Mouse (Mus musculus): Measurements from ENCODE around the gene Kat8.

Kat8 gene

GRCm38 (mm10) chr7:127897542-127897941 is 14.8 kb upstream of the Kat8 start:
- DNase-seq, result no peak

- peak in 1 of 2 experiments; percentile 45 for DNase-seq
These were observed 13.9 kb upstream of the Kat8 start for GRCm38 (mm10) chr7:127898179-127898956.

GRCm38 (mm10) chr7:127899997-127900396 is 12.3 kb upstream of the Kat8 start:
- DNase-seq, result peak in 1 of 2 experiments; percentile 55

GRCm38 (mm10) chr7:127901772-127902171 is 10.5 kb upstream of the Kat8 start:
- no peak for DNase-seq

GRCm38 (mm10) chr7:127903971-127904796 is 8.1 kb upstream of the Kat8 start, which contains the start of gene Bckdk:
Bckdk (plus strand) TSS chr7:127904082.
- peak; percentile 84 to 86 for DNase-seq

GRCm38 (mm10) chr7:127907939-127908338 is 4.4 kb upstream of the Kat8 start:
- no peak for DNase-seq

GRCm38 (mm10) chr7:127908656-127909055 is 3.7 kb upstream of the Kat8 start:
- DNase-seq, result peak in 1 of 2 experiments; percentile 42

GRCm38 (mm10) chr7:127912938-127913337 is 622 bp downstream of the Kat8 start:
- DNase-seq, result no peak

GRCm38 (mm10) chr7:127915293-127915692 is 3.0 kb downstream of the Kat8 start:
- DNase-seq, result no peak

- DNase-seq, result peak; percentile 68 to 87
These were observed 5.9 kb downstream of the Kat8 start for GRCm38 (mm10) chr7:127918203-127918602.

GRCm38 (mm10) chr7:127919290-127919689 is 7.0 kb downstream of the Kat8 start:
- DNase-seq, result peak in 1 of 2 experiments; percentile 72

GRCm38 (mm10) chr7:127921516-127921915 is 9.2 kb downstream of the Kat8 start:
- DNase-seq, result peak; percentile 59 to 77

GRCm38 (mm10) chr7:127922451-127923275 is 10.3 kb downstream of the Kat8 start:
- DNase-seq, result no peak

- peak in 1 of 2 experiments; percentile 39 for DNase-seq
These were observed 11.4 kb downstream of the Kat8 start for GRCm38 (mm10) chr7:127923714-127924113.

- DNase-seq, result peak; percentile 93 to 94
These were observed 12.9 kb downstream of the Kat8 start for GRCm38 (mm10) chr7:127925252-127925651.

GRCm38 (mm10) chr7:127926066-127926465 is 13.8 kb downstream of the Kat8 start:
- peak; percentile 80 to 91 for DNase-seq

- peak; percentile 86 to 89 for DNase-seq
These were observed 14.5 kb downstream of the Kat8 start for GRCm38 (mm10) chr7:127926846-127927245.

GRCm38 (mm10) chr7:127927726-127928125 is 15.4 kb downstream of the Kat8 start:
- peak in 1 of 2 experiments; percentile 69 for DNase-seq

- peak; percentile 58 to 59 for DNase-seq
These were observed 16.3 kb downstream of the Kat8 start for GRCm38 (mm10) chr7:127928596-127928995.

- peak; percentile 94 to 95 for DNase-seq
These were observed 17.6 kb downstream of the Kat8 start, which contains the start of gene Prss8 for GRCm38 (mm10) chr7:127929923-127930322. Prss8 (minus strand) TSS chr7:127930104.

GRCm38 (mm10) chr7:127930636-127931035 is 18.3 kb downstream of the Kat8 start:
- peak in 1 of 2 experiments; percentile 29 for DNase-seq

GRCm38 (mm10) chr7:127931351-127932135 is 19.2 kb downstream of the Kat8 start:
- peak; percentile 83 to 85 for DNase-seq
